Mouse (Mus musculus): Measurements from ENCODE around the gene Caly. TPM values are rescaled to one million over a fixed set of nuclear protein-coding genes. Genes with fewer than 3 reads are reported as not detected.

Caly gene
- polyA plus RNA-seq, 1 experiment, result 0.52 TPM

GRCm38 (mm10) chr7:140063092-140063491 lies 19.3 kb downstream of the Caly start:
- Histone ChIP-seq H3K4me1 (ENCODE audit: control insufficient read depth, insufficient read depth, low read length) (no peaks in the 10 kb centered on the region; the same call in 1 of the 2 replicates), H3K4me3 (ENCODE audit: insufficient read depth, low read depth, low read length) (no peak overlapping the region), H3K27me3 (replicated peaks; ENCODE audit: control insufficient read depth, insufficient read depth, low read length) (0 out of 2 replicates have a peak, but pooled peaks cover 1% of the 10 kb centered on the region), H3K27ac (ENCODE audit: insufficient read depth, low read depth, low read length) (no peak overlapping the region), H3K36me3 (ENCODE audit: control insufficient read depth, insufficient read depth, low read length) (no peaks in the 10 kb centered on the region)
- WGBS, result 22% methylated on average over 7 of the region's 7 CpGs
- TF ChIP-seq POLR2A (IDR thresholded peaks at IDR 0.05; ENCODE audit: low read depth, low read length) (no peak), CTCF (conservative IDR thresholded peaks at IDR 0.05; ENCODE audit: insufficient read depth, insufficient read length, low read depth, low read length) (peak; percentile 80)
- peak; percentile 65 for DNase-seq

DNA sequence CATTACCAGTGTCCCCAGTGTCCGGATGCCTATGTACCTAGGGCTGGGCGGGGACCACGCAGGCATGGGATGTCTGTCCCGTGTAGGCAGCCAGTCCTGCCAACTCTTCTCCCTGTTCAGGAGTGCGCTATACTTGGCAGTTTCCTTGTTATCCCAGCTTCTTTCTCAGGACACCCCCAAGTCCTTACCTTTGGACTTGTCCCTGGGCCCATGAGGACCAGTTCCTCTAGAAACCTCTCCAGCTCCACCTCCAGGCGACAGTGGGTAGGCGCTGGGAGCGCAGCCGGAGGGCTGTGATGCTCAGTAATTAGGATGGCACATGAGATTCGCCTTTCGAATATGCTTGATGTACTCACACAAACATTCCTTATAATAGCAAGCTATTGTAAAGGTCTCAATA lies 20.0 kb downstream of the Caly start:
- WGBS, result 21% methylated on average over 11 of the region's 11 CpGs
- H3K36me3 ChIP-seq (ENCODE audit: control insufficient read depth, insufficient read depth, low read length), result no peaks in the 10 kb centered on the region
- TF ChIP-seq POLR2A (IDR thresholded peaks at IDR 0.05; ENCODE audit: low read depth, low read length) (no peak), CTCF (conservative IDR thresholded peaks at IDR 0.05; ENCODE audit: insufficient read depth, insufficient read length, low read depth, low read length) (peak; percentile 34)
- H3K27ac ChIP-seq (ENCODE audit: insufficient read depth, low read depth, low read length), result no peak overlapping the region
- no peak overlapping the region for H3K4me3 ChIP-seq (ENCODE audit: insufficient read depth, low read depth, low read length)
- peak; percentile 27 for DNase-seq
- no peaks in the 10 kb centered on the region; the same call in 1 of the 2 replicates for H3K4me1 ChIP-seq (ENCODE audit: control insufficient read depth, insufficient read depth, low read length)
- H3K27me3 ChIP-seq (replicated peaks; ENCODE audit: control insufficient read depth, insufficient read depth, low read length), result 0 out of 2 replicates have a peak, but pooled peaks cover 3% of the 10 kb centered on the region

DNA sequence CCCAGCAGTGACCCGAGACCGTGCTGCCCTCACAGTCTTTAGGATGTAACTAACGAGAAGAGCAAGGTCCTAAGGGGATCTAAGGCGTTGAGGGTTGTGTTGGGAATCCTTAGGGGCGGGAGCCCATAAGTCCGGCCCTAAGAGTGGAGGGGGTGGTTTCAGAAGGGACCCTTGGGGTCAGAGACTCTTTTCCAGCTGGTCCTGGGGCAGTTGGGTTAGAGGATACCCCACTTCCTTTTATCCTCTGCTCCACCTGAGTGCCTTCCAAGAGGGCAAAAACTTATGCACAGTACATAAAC lies 20.6 kb downstream of the Caly start:
- Histone ChIP-seq H3K27me3 (replicated peaks; ENCODE audit: control insufficient read depth, insufficient read depth, low read length) (0 out of 2 replicates have a peak, but pooled peaks cover 3% of the 10 kb centered on the region), H3K4me3 (ENCODE audit: insufficient read depth, low read depth, low read length) (no peak overlapping the region), H3K4me1 (ENCODE audit: control insufficient read depth, insufficient read depth, low read length) (no peaks in the 10 kb centered on the region; the same call in 1 of the 2 replicates), H3K27ac (ENCODE audit: insufficient read depth, low read depth, low read length) (no peak overlapping the region), H3K36me3 (ENCODE audit: control insufficient read depth, insufficient read depth, low read length) (no peaks in the 10 kb centered on the region)
- TF ChIP-seq CTCF (conservative IDR thresholded peaks at IDR 0.05; ENCODE audit: insufficient read depth, insufficient read length, low read depth, low read length), result no peak
- no peak for TF ChIP-seq POLR2A (IDR thresholded peaks at IDR 0.05; ENCODE audit: low read depth, low read length)
- WGBS, result 5% methylated on average over 6 of the region's 6 CpGs
- DNase-seq, result no peak

- peak overlapping the region; percentile 8; the same call in 1 of the 2 replicates for H3K4me3 ChIP-seq (ENCODE audit: insufficient read depth, low read depth, low read length)
- no peaks in the 10 kb centered on the region; the same call in 1 of the 2 replicates for H3K4me1 ChIP-seq (ENCODE audit: control insufficient read depth, insufficient read depth, low read length)
- 3% methylated on average over 45 of the region's 47 CpGs for WGBS
- DNase-seq, result peak; percentile 16
- 0 out of 2 replicates have a peak, but pooled peaks cover 3% of the 10 kb centered on the region for H3K27me3 ChIP-seq (replicated peaks; ENCODE audit: control insufficient read depth, insufficient read depth, low read length)
- no peak for TF ChIP-seq CTCF (conservative IDR thresholded peaks at IDR 0.05; ENCODE audit: insufficient read depth, insufficient read length, low read depth, low read length)
- no peak for TF ChIP-seq POLR2A (IDR thresholded peaks at IDR 0.05; ENCODE audit: low read depth, low read length)
- H3K27ac ChIP-seq (ENCODE audit: insufficient read depth, low read depth, low read length), result no peak overlapping the region
- H3K36me3 ChIP-seq (ENCODE audit: control insufficient read depth, insufficient read depth, low read length), result no peaks in the 10 kb centered on the region
These were observed 21.2 kb downstream of the Caly start for GRCm38 (mm10) chr7:140060936-140061831.

- 0 out of 2 replicates have a peak, but pooled peaks cover 3% of the 10 kb centered on the region for H3K27me3 ChIP-seq (replicated peaks; ENCODE audit: control insufficient read depth, insufficient read depth, low read length)
- DNase-seq, result no peak
- no peak overlapping the region for H3K27ac ChIP-seq (ENCODE audit: insufficient read depth, low read depth, low read length)
- WGBS, result 67% methylated on average over 4 of the region's 4 CpGs
- no peaks in the 10 kb centered on the region for H3K36me3 ChIP-seq (ENCODE audit: control insufficient read depth, insufficient read depth, low read length)
- TF ChIP-seq CTCF (conservative IDR thresholded peaks at IDR 0.05; ENCODE audit: insufficient read depth, insufficient read length, low read depth, low read length) (no peak), POLR2A (IDR thresholded peaks at IDR 0.05; ENCODE audit: low read depth, low read length) (no peak)
- no peak overlapping the region for H3K4me3 ChIP-seq (ENCODE audit: insufficient read depth, low read depth, low read length)
- H3K4me1 ChIP-seq (ENCODE audit: control insufficient read depth, insufficient read depth, low read length), result no peaks in the 10 kb centered on the region; the same call in 1 of the 2 replicates
These were observed 22.7 kb downstream of the Caly start for GRCm38 (mm10) chr7:140059601-140060000.

GRCm38 (mm10) chr7:140058528-140058927 lies 23.8 kb downstream of the Caly start:
- 30% methylated on average over 7 of the region's 7 CpGs for WGBS
- Histone ChIP-seq H3K4me1 (ENCODE audit: control insufficient read depth, insufficient read depth, low read length) (no peaks in the 10 kb centered on the region; the same call in 1 of the 2 replicates), H3K27me3 (replicated peaks; ENCODE audit: control insufficient read depth, insufficient read depth, low read length) (0 out of 2 replicates have a peak, but pooled peaks cover 3% of the 10 kb centered on the region), H3K27ac (ENCODE audit: insufficient read depth, low read depth, low read length) (no peak overlapping the region), H3K4me3 (ENCODE audit: insufficient read depth, low read depth, low read length) (no peak overlapping the region), H3K36me3 (ENCODE audit: control insufficient read depth, insufficient read depth, low read length) (no peaks in the 10 kb centered on the region)
- TF ChIP-seq POLR2A (IDR thresholded peaks at IDR 0.05; ENCODE audit: low read depth, low read length), result no peak
- TF ChIP-seq CTCF (conservative IDR thresholded peaks at IDR 0.05; ENCODE audit: insufficient read depth, insufficient read length, low read depth, low read length), result no peak
- DNase-seq, result no peak
